Mouse (Mus musculus) gastrocnemius, adult 8-10 months (tissue): ENCODE measurements around the gene Pld1. TPM values are rescaled to one million over a fixed set of nuclear protein-coding genes. Genes with fewer than 3 reads are reported as not detected.

ENCODE experiments used
- DNase-seq, 2 experiments: peaks; one replicate each; pipeline ENCODE4 v3.0.0; 2022; ENCODE audit warnings: low spot score in 2 of 2
- total RNA-seq, 4 experiments: library from RNA; stranded (reverse); gene quantifications; 2 replicates each; pipeline ENCODE4 v1.2.4; 2022

The Pld1 gene
- total RNA-seq, 4 experiments from 2014 or later = 2.5 to 6.8 (median 3.7) TPM

- DNase-seq = no peak
Measured at GRCm38 (mm10) chr3:28042366-28042765, 103.9 kb downstream of the Pld1 start.

GRCm38 (mm10) chr3:28047599-28047998 is 109.1 kb downstream of the Pld1 start:
- DNase-seq = no peak

GRCm38 (mm10) chr3:28049526-28049925 is 111.0 kb downstream of the Pld1 start:
- DNase-seq = no peak

- DNase-seq = no peak
Measured at GRCm38 (mm10) chr3:28053076-28053475, 114.6 kb downstream of the Pld1 start.

DNA sequence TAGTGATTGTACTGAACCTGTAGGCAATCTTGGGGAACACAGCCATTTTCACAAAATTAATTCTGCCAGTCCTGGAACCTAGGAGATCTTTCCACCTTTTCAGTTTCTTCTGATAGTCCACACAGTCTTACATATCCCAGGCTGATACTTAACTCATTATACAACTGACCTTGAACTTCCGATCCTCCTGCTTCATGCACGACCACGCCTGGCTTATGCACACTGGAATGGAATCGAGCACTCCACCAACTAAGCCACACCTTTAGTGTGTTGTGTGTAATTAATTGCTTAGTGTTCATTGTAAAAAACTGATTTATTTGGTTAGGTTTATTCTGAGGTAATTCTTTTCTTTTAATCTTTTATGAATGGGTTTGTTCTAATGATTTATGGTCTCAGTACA is 122.2 kb downstream of the Pld1 start:
- DNase-seq = no peak

- DNase-seq = no peak
Measured at GRCm38 (mm10) chr3:28061155-28061554, 122.7 kb downstream of the Pld1 start.

GRCm38 (mm10) chr3:28079211-28079610 is 140.7 kb downstream of the Pld1 start:
- no peak for DNase-seq

DNA sequence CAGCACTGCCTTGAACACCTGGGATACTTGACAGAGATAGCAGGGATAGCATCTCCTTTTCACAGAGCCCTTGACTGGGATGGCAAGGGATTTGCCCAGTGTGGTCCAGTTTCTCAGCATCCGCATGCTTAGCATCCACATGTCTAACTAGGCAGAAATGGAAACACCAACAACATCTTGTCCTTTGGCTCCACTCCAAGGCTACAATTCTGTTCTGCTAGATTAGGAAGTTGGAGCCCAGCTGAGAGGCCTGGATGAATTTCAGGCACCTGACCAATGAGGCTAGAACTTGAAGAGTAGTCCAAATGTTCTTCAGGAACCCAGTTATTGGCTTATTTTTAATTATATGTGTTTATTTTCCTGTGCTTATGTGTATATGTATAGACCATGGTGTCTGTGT is 141.6 kb downstream of the Pld1 start:
- no peak for DNase-seq

- no peak for DNase-seq
Measured at GRCm38 (mm10) chr3:28081012-28081411, 142.5 kb downstream of the Pld1 start.

DNA sequence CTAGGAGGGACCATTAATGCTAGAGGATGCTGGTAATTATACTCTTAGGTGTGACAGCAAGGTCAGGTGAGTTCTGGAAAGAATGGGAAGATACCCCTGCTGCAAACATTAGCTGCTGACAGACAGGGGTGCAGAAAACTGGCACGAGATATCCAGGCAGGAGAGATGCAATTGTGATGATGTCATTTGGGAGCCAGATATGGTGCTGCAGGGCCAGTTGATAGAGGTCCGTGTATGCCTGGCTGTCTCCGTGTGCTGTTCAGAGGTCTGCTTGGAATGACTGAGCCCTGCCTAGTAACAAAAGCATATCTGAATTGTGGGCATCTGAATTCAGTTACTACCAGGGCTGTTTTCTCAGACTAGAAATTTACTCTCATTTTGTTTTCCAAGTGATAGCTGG is 144.7 kb downstream of the Pld1 start:
- no peak for DNase-seq

DNA sequence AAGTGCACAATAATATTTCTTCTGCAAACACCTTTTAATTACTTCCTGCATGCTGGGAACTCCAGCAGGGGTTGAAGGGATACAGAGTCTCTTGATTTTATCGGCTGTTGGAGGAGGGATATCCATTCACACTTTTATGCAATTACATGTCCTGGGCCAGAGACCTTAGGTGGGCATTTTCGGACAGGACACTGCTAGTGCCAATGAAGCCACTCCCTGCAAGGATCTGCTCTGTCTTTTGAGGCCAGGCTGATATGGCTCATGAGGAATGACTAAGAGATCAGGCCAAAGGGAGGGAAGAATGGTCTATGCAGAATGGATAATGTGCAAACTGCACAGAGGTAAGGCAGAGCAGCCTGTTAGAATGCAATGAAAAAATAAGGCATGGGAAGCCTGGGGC is 145.8 kb downstream of the Pld1 start:
- no peak for DNase-seq

DNA sequence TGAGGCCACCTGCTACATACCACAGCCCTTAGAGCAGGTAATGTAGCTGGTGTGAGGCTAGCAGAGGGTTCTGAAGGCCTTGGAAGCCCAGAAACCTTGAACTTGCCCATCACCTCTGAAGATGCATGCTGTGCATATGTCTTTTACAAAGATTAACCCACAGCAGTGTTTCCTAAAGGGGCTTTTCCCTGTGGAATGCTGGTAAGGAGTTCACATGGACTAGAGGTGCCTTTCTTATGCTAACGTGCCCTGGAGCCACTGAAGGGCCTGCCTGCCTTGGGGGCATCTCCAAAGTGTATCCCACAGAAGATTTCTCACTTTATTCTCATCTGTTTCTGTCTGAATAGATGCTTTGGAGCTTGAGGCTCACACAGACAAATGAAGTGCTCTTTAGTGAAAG is 152.8 kb downstream of the Pld1 start:
- DNase-seq = no peak

GRCm38 (mm10) chr3:28091741-28092140 is 153.2 kb downstream of the Pld1 start:
- DNase-seq = no peak

- no peak for DNase-seq
Measured at GRCm38 (mm10) chr3:28093684-28094302, 155.3 kb downstream of the Pld1 start.

DNA sequence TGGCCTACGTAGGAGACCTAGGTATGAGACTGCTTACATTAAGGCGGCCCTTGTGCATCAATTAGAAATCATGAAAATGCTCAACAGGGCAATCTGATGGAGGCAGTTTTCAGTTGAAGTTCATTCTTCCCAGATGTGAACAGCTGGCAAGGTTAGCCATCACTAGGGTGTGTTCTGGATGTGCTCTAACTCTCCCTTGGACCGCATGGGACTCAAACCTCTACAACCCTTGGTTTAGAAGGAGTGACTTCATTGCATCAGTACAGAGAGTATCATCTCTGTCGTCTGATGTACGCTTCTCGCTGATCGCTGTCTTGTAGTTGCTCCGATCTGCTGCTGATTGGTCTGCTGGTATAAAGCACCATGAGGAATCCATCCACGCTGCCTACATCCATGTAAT is 157.0 kb downstream of the Pld1 start:
- no peak for DNase-seq

DNA sequence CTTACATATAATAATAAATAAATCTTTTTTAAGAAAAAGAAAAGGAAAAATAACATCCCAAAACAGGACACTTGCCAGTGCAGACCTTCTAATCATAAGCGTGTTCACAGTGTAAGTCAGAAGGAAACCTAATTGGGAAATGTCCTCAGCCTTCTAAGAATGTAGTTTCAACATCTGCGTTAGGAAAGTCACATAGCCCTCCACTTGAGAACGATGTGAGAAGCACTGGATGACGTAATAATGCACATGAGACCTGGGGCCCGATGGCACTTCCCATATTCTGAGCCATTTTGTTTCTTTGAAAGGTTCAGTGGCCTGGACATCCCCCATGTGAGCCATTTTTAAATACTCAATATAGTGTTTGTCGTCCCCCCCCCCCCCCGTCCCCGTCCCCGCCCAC is 160.7 kb downstream of the Pld1 start:
- DNase-seq = no peak

- no peak for DNase-seq
Measured at GRCm38 (mm10) chr3:28104992-28105391, 166.5 kb downstream of the Pld1 start.

- DNase-seq = no peak
Measured at GRCm38 (mm10) chr3:28107446-28108004, 169.0 kb downstream of the Pld1 start.

DNA sequence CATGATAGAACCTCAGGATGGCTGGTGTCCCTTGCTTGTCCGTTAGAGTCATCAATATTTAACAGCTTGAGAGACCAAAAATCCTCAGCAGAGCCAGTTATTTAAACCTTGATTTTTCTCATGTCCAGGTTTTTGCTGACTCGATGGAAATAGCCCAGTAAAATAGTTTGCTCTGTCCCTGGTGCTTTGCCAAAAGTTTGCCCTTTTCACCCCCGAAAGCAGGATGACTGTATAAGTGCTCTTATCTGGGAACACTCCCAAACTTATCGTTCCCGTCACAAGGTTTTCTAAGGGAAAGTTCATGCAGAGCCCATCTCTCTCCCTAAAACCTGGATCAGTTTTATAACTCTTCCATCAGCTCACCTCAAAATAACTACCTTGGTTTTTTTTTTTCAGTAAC is 173.0 kb downstream of the Pld1 start:
- no peak for DNase-seq

- DNase-seq = no peak
Measured at GRCm38 (mm10) chr3:28113881-28114280, 175.4 kb downstream of the Pld1 start.

- no peak for DNase-seq
Measured at GRCm38 (mm10) chr3:28141716-28142115, 203.2 kb downstream of the Pld1 start.

DNA sequence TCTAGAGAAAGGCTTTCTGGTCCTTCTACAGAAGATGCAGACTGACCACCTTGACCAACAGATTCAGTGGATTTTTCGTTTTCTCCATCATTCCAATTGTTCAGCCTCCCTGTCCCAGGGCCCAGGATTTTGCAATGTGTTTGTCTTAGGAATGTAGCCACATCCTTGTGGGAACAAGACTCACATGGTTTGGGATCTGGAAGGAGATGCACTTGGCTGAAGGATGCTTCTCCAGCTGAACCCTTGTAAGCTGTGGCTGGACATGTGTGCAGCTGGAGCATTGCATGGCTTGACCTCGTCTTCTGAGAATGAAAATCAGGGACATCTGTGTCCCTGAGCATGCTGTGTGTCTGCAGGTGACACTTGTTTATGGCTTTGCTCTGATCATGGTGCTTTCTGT is 203.6 kb downstream of the Pld1 start:
- peak; percentile 25 to 26 for DNase-seq

DNA sequence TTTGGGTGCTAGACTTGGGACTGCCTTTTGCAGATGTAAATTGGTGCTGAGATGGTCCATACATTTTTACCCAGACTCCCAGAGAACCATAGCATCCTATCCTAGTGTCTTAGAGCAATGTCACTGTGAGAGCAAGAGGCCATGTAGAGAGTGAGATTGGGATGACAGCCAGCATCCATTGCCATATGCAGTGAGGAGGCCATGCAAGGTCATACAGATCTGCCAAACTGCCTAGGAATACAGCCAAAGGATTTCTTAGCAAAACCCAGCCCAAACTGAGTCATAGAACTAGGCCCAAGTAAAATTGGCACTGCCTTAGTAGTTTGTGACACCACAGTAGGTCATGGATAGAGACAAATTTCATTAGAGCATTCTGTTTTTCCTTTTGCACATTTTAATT is 206.2 kb downstream of the Pld1 start:
- DNase-seq = peak; percentile 14 to 27

GRCm38 (mm10) chr3:28145461-28145860 is 207.0 kb downstream of the Pld1 start:
- no peak for DNase-seq
